Mouse (Mus musculus): Measurements from ENCODE around the gene Hes6.

Gene Hes6

GRCm38 (mm10) chr1:91405406-91406169 lies 8.2 kb downstream of the Hes6 start:
- DNase-seq (ENCODE audit: low read depth, low spot score): no peak

GRCm38 (mm10) chr1:91404976-91405375 lies 8.9 kb downstream of the Hes6 start:
- no peak for DNase-seq (ENCODE audit: low read depth, low spot score)

GRCm38 (mm10) chr1:91398260-91399062 lies 15.4 kb downstream of the Hes6 start, which contains the start of gene Ilkap:
TSS of gene Ilkap (minus strand) at chr1:91398815.
- peak; percentile 81 for DNase-seq (ENCODE audit: low read depth, low spot score)

- no peak for DNase-seq (ENCODE audit: low read depth, low spot score)
Observed at GRCm38 (mm10) chr1:91397927-91398259, 15.9 kb downstream of the Hes6 start.

- no peak for DNase-seq (ENCODE audit: low read depth, low spot score)
Observed at GRCm38 (mm10) chr1:91390369-91390768, 23.5 kb downstream of the Hes6 start.

DNA sequence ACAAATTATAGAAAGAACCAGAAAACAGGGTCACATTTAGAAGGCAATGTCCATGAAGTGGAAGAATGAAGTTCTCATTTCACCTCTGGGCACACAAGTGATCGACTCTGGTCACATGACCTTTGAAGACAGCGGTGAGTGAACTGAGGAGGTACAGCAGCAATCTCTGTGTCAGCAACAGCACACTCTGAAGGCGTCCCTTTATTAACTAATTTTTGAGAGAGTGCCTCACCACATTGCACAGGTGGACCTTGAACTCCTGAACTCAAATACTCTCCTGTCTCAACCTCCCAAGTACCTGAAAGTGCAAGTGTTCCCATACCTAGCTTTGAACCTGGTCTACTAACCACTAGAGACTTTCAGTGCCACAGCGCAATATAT lies 32.8 kb downstream of the Hes6 start:
- DNase-seq (ENCODE audit: low read depth, low spot score): no peak

DNA sequence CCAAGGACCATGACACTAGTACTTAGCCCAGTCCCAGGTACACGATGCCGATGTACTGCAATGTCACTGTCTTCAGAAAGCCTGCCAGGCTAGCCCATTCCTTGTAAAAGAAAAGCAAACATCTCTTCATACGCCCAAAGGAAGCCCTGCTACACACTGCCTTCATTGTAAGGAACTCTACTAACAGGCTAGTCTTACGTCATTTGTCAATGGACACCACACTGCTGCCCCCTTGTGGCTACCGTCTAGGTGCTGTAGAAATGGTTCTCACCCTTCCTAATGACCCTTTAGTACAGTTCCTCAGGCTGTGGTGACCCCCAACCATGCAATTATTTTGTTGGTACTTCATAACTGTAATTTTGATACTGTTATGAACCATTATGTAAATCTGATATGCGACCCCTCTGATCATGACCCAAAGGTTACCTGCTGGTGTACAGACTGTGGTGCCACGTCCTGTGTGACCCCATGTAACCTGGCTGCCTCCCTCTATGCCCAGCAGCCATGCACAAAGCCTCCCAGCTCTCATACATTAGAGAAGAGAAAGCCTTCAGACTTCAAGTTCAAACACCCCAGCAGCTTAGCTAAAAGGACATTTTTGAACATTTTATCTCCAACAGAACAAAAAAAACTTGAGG lies 33.3 kb downstream of the Hes6 start:
- DNase-seq (ENCODE audit: low read depth, low spot score): peak; percentile 72

- DNase-seq (ENCODE audit: low read depth, low spot score): no peak
Observed at GRCm38 (mm10) chr1:91373414-91373835, 40.4 kb downstream of the Hes6 start.

DNA sequence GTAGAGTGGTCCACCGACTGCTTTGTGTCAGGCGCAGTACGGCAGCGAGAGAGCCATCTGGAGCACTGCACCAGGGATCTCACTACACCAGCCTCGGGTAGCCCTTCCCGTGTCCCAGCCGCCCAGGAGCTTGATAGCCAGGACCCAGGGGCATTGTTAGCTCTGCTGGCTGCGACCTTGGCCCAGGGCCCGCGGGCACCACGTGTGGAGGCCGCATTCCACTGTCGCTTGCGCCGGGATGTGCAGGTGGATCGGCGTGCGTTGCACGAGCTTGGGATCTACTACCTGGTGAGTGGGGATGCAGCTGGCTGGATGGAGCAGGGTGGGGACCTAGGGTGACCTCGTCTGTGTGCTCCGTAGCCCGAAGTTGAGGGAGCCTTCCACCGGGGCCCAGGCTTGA lies 43.8 kb downstream of the Hes6 start:
- no peak for DNase-seq (ENCODE audit: low read depth, low spot score)

DNA sequence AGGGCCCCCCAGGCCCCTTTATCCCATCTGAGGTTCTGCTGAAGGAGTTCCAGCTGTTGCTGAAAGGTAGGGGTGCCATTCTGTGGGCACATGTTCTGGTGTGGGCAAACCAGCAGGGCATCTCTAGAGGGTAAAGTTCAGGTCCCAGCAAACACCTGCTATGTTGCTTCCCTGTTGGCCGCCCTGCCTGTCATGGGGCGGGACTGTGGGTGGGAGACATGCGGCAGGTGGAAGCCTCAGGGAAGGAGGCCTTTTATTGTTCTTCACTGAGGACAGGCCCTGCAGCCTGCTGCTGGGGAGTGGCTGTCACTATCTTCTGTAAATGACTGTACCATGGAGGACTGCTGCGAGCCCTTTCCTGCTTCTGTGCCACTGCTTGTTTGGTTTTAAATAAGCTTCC lies 44.4 kb downstream of the Hes6 start:
- DNase-seq (ENCODE audit: low read depth, low spot score): no peak

DNA sequence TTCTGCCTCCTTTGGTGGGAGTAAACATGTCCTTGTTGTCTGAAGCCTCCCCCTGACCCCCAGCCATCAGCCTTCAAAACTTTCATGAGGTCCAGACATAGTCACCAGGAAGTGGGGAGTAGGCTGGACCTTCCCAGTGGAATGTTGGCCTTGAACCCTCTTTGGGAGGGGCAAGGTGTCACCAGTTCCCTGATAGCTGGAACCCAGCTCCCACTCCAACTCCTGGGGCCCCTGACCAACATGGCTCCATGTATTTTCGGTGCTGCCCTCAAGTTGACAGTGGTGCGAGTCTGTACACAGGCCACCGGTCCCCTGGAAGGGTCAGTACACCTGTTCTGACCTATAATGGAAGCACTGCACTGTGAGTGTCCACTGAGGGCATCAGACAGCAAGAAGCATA lies 46.5 kb downstream of the Hes6 start:
- no peak for DNase-seq (ENCODE audit: low read depth, low spot score)

- peak; percentile 58 for DNase-seq (ENCODE audit: low read depth, low spot score)
Observed at GRCm38 (mm10) chr1:91366215-91367108, 47.4 kb downstream of the Hes6 start, which contains the start of gene Erfe. TSS of gene Erfe (plus strand) at chr1:91366430.

DNA sequence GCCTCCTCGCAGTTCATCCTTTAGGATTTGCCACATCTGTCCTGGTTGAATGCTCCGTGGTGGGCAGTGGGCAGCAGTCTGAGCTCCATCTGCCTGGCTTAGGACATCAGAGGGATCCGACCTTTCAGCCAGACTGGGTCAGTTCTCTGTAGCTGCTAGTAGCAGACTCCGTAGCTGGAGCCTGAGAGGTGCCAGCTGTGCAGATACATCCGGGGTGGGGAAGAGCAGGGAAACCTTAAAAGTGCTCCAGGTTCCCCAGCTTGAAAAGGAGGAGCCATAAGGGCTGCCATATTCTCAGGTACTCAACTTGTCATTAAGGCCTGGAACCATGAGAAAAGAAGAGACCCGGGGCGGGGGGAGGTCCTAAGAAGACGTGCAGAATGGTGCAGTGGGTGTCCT lies 48.0 kb downstream of the Hes6 start:
- DNase-seq (ENCODE audit: low read depth, low spot score): no peak

DNA sequence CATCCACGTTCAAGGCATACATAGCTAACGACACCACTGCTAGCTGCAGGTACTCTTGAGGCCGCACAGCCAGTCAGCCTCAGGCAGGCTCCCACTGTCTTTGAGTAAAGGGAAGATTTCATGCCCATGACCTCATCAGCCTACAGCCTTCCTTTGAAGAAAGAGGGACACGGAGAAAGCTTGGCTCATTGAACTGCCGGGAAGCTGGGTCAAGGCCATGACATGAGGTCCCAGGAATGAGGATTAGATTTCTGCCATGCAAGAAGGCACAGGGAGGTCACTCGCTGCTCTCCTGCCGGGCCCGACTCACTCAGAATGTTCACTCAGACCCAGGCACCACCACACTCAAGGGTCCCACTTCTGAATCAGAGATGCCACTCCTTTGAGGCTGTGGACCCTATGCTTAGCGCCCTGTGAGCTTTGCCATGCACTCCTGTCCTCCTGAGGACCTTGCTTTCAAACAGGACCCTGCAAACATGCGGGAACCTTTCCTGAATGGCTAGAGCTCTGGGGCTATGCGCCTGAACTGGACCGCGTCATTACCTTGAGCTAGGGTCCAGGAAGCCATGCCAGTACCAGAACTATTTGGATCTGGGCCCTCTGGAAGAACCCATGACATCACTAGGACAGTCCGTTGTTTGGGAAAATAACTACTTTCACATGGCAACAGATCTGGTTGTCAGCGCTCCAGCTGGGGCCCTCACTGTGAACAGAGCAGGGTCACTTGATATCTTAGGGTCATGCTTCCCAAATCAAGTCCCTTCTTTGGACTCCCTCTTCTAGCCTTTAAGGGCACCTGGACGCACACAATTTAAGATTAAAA lies 48.8 kb downstream of the Hes6 start:
- DNase-seq (ENCODE audit: low read depth, low spot score): no peak

GRCm38 (mm10) chr1:91362113-91362512 lies 51.7 kb downstream of the Hes6 start:
- DNase-seq (ENCODE audit: low read depth, low spot score): no peak

Data from embryo, embryonic 11.5 days (tissue).